Mouse (Mus musculus): ENCODE data around the gene Tnrc18. TPM values are rescaled to one million over a fixed set of nuclear protein-coding genes. Genes with fewer than 3 reads are reported as not detected.
A peak's percentile ranks its signal among the peaks of the same experiment; 100 is the strongest.

Tnrc18 gene
- polyA plus RNA-seq, 1 experiment from 2014 or later = 45.9 TPM

GRCm38 (mm10) chr5:142812976-142813721, 4.3 kb downstream of the Tnrc18 start:
- Histone ChIP-seq H3K4me1 (peaks cover 45% of the 10 kb centered on the region), H3K36me3 (peaks cover 12% of the 10 kb centered on the region), H3K27me3 (no peaks in the 10 kb centered on the region), H3K27ac (replicated peaks) (peak overlapping the region; percentile 100), H3K9ac (replicated peaks) (peak overlapping the region; percentile 100), H3K9me3 (no peaks in the 10 kb centered on the region), H3K4me3 (peak overlapping the region; percentile 87), H3K4me2 (replicated peaks) (peak overlapping the region; percentile 95)
- WGBS = under 1% methylated on average over 18 of the region's 18 CpGs
- ATAC-seq (replicated peaks) = no peak

DNA sequence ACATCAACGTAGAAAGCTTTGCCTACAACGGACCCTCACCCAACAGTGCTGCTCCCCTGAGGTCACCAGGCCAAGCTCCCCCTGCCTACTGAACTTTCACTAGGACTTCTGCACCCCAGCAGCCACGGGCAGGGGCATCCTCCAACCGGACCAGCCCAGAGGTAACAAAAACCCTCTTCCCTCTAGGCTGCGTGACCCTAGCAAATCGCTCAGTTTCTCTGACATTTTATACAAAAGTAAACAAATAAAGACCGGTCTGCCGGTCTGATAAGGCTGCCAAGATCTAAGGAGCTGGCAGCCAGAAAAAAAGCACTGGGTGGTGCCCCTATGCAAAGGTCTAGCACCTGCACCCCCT, 4.9 kb downstream of the Tnrc18 start:
- peaks cover 51% of the 10 kb centered on the region for H3K4me1 ChIP-seq
- peaks cover 17% of the 10 kb centered on the region for H3K36me3 ChIP-seq
- no peaks in the 10 kb centered on the region for H3K9me3 ChIP-seq
- WGBS = 0% methylated on average over 8 of the region's 8 CpGs
- ATAC-seq (replicated peaks) = no peak
- peak overlapping the region; percentile 95 for H3K4me2 ChIP-seq (replicated peaks)
- peak overlapping the region; percentile 100 for H3K27ac ChIP-seq (replicated peaks)
- H3K4me3 ChIP-seq = peak overlapping the region; percentile 87
- H3K27me3 ChIP-seq = no peaks in the 10 kb centered on the region
- peak overlapping the region; percentile 100 for H3K9ac ChIP-seq (replicated peaks)

DNA sequence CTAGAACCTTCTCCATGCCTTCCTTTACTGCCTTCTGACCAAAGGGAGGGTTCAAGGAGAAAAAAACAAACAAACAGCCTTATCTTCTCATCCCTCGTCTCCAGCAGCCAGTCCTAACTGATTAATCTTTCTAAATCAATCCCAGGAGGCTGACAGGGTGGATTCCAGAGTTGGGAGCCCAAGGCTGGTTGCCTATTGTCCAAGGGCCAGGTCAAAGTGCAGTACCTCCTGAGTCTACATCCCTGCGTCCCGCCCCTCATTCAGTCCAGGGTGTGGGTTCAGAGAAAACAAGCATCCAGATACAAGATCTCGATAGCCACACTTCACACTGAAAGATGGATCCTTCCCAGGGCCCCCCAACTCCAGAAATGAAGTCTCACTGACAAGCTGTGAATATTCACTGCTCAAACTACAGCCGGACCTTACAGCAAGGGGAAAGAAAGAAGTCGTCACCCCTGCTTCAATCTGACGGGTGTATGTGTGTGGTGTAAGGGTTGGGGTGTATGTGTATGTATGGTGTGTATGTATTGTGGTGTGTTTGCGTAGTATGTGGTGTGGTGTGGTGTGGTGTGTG, 5.5 kb downstream of the Tnrc18 start:
- Histone ChIP-seq H3K36me3 (peaks cover 22% of the 10 kb centered on the region), H3K4me1 (peaks cover 53% of the 10 kb centered on the region)
- WGBS = 13% methylated on average over 8 of the region's 8 CpGs

GRCm38 (mm10) chr5:142810710-142811599, 6.5 kb downstream of the Tnrc18 start:
- no peaks in the 10 kb centered on the region for H3K27me3 ChIP-seq
- peaks cover 24% of the 10 kb centered on the region for H3K36me3 ChIP-seq

More for the DNA sequence above, 5.5 kb downstream of the Tnrc18 start:
- no peak for ATAC-seq (replicated peaks)
- Histone ChIP-seq H3K9ac (replicated peaks) (peak overlapping the region; percentile 100), H3K27ac (replicated peaks) (peak overlapping the region; percentile 100), H3K9me3 (no peaks in the 10 kb centered on the region), H3K4me2 (replicated peaks) (peak overlapping the region; percentile 95), H3K4me3 (peak overlapping the region; percentile 87), H3K27me3 (no peaks in the 10 kb centered on the region)

GRCm38 (mm10) chr5:142807661-142808060, 9.8 kb downstream of the Tnrc18 start:
- peaks cover 86% of the 10 kb centered on the region for H3K4me1 ChIP-seq
- no peaks in the 10 kb centered on the region for H3K9me3 ChIP-seq
- 81% methylated on average over 7 of the region's 7 CpGs for WGBS

More at GRCm38 (mm10) chr5:142810710-142811599, 6.5 kb downstream of the Tnrc18 start:
- Histone ChIP-seq H3K27ac (replicated peaks) (peak overlapping the region; percentile 100), H3K9ac (replicated peaks) (peak overlapping the region; percentile 100), H3K9me3 (no peaks in the 10 kb centered on the region), H3K4me3 (peak overlapping the region; percentile 87), H3K4me2 (replicated peaks) (peak overlapping the region; percentile 95), H3K4me1 (peaks cover 63% of the 10 kb centered on the region)
- 15% methylated on average over 20 of the region's 20 CpGs for WGBS
- ATAC-seq (replicated peaks) = no peak

DNA sequence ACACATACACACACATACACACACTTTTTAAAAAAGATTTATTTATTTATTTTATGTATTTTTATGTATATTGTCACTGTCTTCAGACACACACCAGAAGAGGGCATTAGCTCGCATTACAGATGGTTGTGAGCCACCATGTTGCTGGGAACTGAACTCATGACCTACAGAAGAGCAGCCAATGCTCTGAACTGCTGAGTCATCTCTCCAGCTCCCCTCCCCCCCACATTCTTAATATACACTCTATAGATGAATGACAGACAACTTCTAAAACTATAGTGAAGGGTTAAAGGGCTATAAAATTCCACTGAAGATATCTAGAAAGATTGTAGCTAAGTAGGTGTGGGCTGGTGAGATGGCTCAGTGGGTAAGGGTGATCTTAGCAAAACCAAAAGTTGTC, 13.7 kb downstream of the Tnrc18 start:
- 81% methylated on average over 1 of the region's 1 CpGs for WGBS
- ATAC-seq (replicated peaks) = no peak

More at GRCm38 (mm10) chr5:142807661-142808060, 9.8 kb downstream of the Tnrc18 start:
- Histone ChIP-seq H3K4me2 (replicated peaks) (no peak overlapping the region), H3K9ac (replicated peaks) (no peak overlapping the region), H3K27me3 (no peaks in the 10 kb centered on the region), H3K4me3 (no peak overlapping the region), H3K36me3 (peaks cover 24% of the 10 kb centered on the region), H3K27ac (replicated peaks) (no peak overlapping the region)
- ATAC-seq (replicated peaks) = no peak

GRCm38 (mm10) chr5:142802884-142803283, 14.6 kb downstream of the Tnrc18 start:
- Histone ChIP-seq H3K4me1 (peaks cover 94% of the 10 kb centered on the region), H3K36me3 (peaks cover 10% of the 10 kb centered on the region), H3K4me2 (replicated peaks) (no peak overlapping the region), H3K9me3 (no peaks in the 10 kb centered on the region), H3K27me3 (no peaks in the 10 kb centered on the region), H3K27ac (replicated peaks) (peak overlapping the region; percentile 38; the same call in 1 of the 2 replicates), H3K4me3 (no peak overlapping the region), H3K9ac (replicated peaks) (no peak overlapping the region)
- 73% methylated on average over 4 of the region's 4 CpGs for WGBS
- ATAC-seq (replicated peaks) = no peak

More for the DNA sequence above, 13.7 kb downstream of the Tnrc18 start:
- Histone ChIP-seq H3K36me3 (peaks cover 14% of the 10 kb centered on the region), H3K27me3 (no peaks in the 10 kb centered on the region), H3K4me1 (peaks cover 88% of the 10 kb centered on the region), H3K9me3 (no peaks in the 10 kb centered on the region), H3K9ac (replicated peaks) (no peak overlapping the region), H3K4me3 (no peak overlapping the region), H3K4me2 (replicated peaks) (no peak overlapping the region), H3K27ac (replicated peaks) (no peak overlapping the region)

DNA sequence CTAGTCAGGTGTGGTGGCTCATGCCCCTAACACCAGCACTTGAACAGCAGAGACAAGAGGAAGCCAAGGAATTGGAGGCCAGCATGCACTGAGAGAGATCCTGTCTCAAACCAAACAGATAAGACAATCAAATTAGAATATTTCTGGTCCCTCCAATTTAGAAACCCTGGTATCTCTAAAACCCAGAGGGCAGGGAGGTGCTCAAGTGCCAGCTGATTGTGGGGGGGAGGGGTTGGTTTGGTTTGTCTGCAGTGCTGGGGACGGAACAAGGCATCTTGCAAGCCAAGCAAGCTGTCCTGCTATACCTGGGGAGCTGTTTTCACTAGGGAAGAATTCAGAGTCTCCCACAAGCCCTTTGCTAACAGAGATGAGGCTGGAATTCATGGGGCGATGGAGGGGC, 15.5 kb downstream of the Tnrc18 start:
- no peaks in the 10 kb centered on the region for H3K9me3 ChIP-seq
- H3K36me3 ChIP-seq = peaks cover 2% of the 10 kb centered on the region; the same call in 1 of the 2 replicates
- peaks cover 98% of the 10 kb centered on the region for H3K4me1 ChIP-seq
- peak overlapping the region; percentile 47 for H3K27ac ChIP-seq (replicated peaks)
- WGBS = 35% methylated on average over 2 of the region's 2 CpGs
- no peak for ATAC-seq (replicated peaks)
- H3K4me2 ChIP-seq (replicated peaks) = peak overlapping the region; percentile 9; the same call in 1 of the 2 replicates
- H3K27me3 ChIP-seq = no peaks in the 10 kb centered on the region
- H3K9ac ChIP-seq (replicated peaks) = no peak overlapping the region
- H3K4me3 ChIP-seq = no peak overlapping the region

DNA sequence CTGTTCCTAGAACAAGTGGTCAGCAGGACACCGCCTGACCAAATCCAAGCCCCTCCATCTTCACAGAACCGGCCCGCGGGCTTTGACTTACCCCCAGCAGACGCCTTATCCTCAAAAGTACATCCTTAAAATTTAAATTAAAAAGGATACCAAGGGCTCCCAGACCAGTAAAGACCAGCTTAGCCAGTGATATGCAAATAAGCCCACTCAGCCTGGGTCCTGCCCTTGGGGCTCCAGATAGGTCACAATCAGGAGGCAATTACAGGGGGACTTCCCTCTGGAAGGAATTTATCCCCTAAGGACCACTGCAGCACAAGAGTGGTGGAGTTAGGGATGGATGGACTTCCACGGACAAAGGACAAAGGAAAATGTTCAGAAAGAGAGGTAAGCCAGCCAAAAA, 16.8 kb downstream of the Tnrc18 start:
- no peaks in the 10 kb centered on the region for H3K27me3 ChIP-seq
- 0 out of 2 replicates have a peak overlapping the region, but pooled peaks have one; percentile 5 for H3K4me2 ChIP-seq (replicated peaks)
- peak overlapping the region; percentile 47 for H3K27ac ChIP-seq (replicated peaks)
- H3K36me3 ChIP-seq = no peaks in the 10 kb centered on the region
- H3K9ac ChIP-seq (replicated peaks) = 0 out of 2 replicates have a peak overlapping the region, but pooled peaks have one; percentile 23
- WGBS = 8% methylated on average over 6 of the region's 6 CpGs
- no peaks in the 10 kb centered on the region for H3K9me3 ChIP-seq
- ATAC-seq (replicated peaks) = no peak
- no peak overlapping the region for H3K4me3 ChIP-seq
- H3K4me1 ChIP-seq = peaks cover 97% of the 10 kb centered on the region

DNA sequence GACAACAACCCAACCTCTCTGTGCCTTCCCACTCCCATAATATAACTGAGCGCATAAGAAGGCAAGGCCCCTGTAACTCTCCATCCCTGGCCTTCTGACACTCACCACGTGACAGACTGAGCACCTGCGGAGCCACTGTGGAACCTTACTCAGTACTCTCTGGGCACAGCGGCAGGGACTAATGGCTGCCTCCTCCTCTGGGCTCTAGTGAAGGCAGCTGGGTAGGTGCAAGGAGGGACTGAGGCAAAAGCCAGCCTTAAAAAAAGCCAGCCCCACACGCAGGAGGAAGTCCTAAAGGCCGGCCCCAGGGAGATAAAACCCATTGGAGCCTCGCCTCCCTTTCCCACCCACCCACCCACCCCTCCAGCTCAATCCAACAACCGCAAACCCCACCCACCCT, 17.3 kb downstream of the Tnrc18 start:
- ATAC-seq (replicated peaks) = no peak
- no peaks in the 10 kb centered on the region for H3K36me3 ChIP-seq
- peak overlapping the region; percentile 47 for H3K27ac ChIP-seq (replicated peaks)
- WGBS = 20% methylated on average over 8 of the region's 8 CpGs
- peaks cover 95% of the 10 kb centered on the region for H3K4me1 ChIP-seq
- H3K9me3 ChIP-seq = no peaks in the 10 kb centered on the region
- H3K9ac ChIP-seq (replicated peaks) = no peak overlapping the region
- no peak overlapping the region for H3K4me3 ChIP-seq
- H3K4me2 ChIP-seq (replicated peaks) = 0 out of 2 replicates have a peak overlapping the region, but pooled peaks have one; percentile 5
- no peaks in the 10 kb centered on the region for H3K27me3 ChIP-seq

- 39% methylated on average over 4 of the region's 4 CpGs for WGBS
- no peaks in the 10 kb centered on the region for H3K27me3 ChIP-seq
Observed at GRCm38 (mm10) chr5:142799259-142799658, 18.2 kb downstream of the Tnrc18 start.

More at GRCm38 (mm10) chr5:142799259-142799658, 18.2 kb downstream of the Tnrc18 start:
- Histone ChIP-seq H3K9me3 (no peaks in the 10 kb centered on the region), H3K36me3 (no peaks in the 10 kb centered on the region), H3K4me1 (peaks cover 95% of the 10 kb centered on the region), H3K4me3 (no peak overlapping the region), H3K4me2 (replicated peaks) (no peak overlapping the region), H3K9ac (replicated peaks) (no peak overlapping the region), H3K27ac (replicated peaks) (peak overlapping the region; percentile 47)
- no peak for ATAC-seq (replicated peaks)
